Mouse (Mus musculus) hematopoietic stem cell, adult 5-6 weeks (primary cell): ENCODE data around the gene Pter. TPM values are rescaled to one million over a fixed set of nuclear protein-coding genes. Genes with fewer than 3 reads are reported as not detected.

Experiments
- ATAC-seq, 2 experiments: fragments of 125-278 bp in 1 of 2; replicated peaks in 1 of 2; 2 replicates each; pipeline ENCODE4 v1.8.0; 2016 to 2017; ENCODE audit warnings: inconsistent platforms in 2 of 2, mild to moderate bottlenecking in 2 of 2, moderate number of reproducible peaks in 2 of 2, low read depth in 1 of 2, moderate TSS enrichment in 1 of 2; ENCODE audit not compliant: low FRiP score in 2 of 2, poor library complexity in 2 of 2, severe bottlenecking in 2 of 2, insufficient read depth in 1 of 2, low TSS enrichment in 1 of 2
- total RNA-seq: library from RNA; stranded (forward); fragments of 172-1452, 232-1000 nt; gene quantifications from 2 replicates; pipeline ENCODE4 v1.2.3, GENCODE M21; 2017

The Pter gene
- total RNA-seq, 1 experiment from 2014 or later, result 24.6 TPM

DNA sequence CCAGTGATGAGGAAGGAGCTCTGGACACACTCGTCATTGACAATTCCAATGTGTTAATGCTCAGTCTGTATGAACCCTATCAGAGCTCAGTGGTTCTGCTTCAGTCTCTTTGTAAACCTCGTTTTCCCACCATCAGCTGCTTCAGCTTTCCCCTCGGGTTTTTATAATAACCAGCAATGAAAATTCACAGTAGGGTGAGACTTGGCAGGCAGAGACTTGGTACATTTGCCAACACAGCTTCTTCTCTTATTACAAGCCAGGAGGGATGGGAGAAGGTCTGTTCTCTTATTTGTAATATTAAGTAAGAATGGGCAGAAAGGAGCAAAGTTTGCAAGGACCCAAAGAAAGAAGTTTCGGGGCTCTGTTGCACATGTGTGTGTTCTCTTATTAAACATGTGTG is 54.9 kb downstream of the Pter start:
- no peak for ATAC-seq

DNA sequence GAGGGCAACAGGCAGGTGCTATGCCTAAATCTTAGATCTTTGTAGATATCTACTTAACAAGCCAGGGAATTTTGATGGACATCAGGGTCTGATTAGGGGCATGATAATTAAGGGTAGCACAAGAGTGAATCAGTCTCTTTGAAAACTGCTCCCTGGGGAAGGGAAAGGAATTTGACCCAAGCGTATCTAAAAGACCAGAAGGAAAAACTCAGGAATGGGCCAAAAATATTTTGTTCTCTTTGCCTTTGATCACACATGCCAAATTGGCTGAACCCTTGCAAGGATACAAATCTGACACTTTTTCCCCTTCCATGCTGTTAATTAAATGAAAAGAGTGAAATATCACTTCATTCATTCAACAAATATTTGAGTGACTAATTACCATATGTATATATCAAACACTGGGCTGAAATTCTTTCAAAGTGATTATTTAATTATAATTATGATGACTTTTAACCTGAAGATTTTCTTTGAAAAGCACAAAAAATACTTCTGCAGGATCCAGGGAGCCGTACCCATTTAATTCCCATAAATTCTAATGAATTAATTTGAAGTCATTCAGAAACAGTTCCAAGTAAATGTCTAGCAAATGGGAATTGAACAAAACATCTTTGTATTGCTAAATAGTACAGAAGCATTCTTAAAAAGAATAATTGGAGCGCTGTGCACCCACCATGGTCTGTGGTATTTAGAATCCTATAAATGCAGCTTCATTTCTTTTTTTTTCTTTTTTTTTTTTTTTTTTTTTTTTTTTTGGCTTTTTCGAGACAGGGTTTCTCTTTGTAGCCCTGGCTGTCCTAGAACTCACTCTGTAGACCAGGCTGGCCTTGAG is 61.3 kb downstream of the Pter start:
- no peak for ATAC-seq

- ATAC-seq, result no peak
Observed at GRCm38 (mm10) chr2:13000026-13000425, 76.2 kb downstream of the Pter start.

DNA sequence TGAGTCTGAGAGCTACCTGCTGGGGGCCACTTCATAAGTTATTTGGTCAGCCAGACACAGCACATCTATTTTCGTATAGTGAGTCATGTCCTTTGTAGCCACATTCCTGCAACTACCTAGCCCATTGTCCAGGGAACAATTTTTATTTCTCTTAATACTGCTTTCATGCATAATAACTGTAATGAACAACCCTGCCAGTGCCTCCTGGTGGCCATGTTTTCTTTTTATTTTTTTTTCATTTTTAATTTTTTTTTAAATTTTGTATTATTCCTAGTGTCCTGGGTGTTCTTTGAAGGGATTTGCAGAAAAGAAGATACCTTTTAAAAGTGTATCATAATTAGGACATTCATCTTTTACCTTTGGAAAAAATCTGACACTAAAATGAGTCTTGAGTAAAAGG is 84.6 kb downstream of the Pter start:
- ATAC-seq, result no peak

DNA sequence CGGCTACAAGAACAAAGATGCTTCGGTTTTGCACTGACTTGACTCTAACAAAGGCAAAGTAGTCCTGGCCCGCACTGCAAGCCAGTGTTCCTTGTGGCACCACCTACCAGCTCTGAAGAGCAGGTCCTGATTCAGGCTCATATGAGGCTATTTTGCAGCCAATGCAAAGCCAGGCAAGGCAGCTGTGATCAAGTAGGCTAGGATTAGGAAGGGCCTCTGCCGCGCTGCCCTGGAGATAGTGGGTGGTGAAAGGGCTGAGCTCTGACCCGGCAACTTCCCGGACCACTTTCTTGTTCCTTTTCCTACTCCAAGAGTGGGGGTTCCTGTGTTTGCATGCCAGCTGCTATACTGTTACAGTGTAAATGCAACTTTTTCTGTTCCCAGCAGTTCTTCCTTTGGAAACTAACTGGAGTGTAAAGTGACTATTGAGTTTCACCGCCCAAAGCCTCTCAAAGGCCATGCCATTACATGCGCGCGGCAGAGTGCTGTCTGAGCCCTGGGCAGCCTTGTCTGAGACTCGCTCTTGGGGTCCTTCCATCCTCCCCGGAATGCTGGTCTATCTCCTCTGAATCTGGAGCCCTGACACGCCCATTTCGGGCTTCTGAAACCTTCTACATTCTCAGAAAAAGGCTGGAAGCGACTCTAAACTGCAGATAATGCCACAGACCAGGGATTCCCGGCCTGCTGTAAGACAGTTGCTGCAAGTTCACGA is 85.6 kb downstream of the Pter start:
- ATAC-seq, result no peak

- ATAC-seq, result peak; percentile 12 to 26; a peak in 2 of 4 replicates
Observed at GRCm38 (mm10) chr2:13010030-13010459, 86.2 kb downstream of the Pter start.

GRCm38 (mm10) chr2:13010460-13011341 is 86.9 kb downstream of the Pter start:
- peak in 1 of 2 experiments; percentile 25; a peak in 1 of 4 replicates for ATAC-seq

- ATAC-seq, result 0 out of 4 replicates have a peak, but pooled peaks of 1 of the 2 experiments have one; percentile 11
Observed at GRCm38 (mm10) chr2:13011472-13011871, 87.6 kb downstream of the Pter start, which contains the start of gene C1ql3. C1ql3 (minus strand) TSS chr2:13011806.

DNA sequence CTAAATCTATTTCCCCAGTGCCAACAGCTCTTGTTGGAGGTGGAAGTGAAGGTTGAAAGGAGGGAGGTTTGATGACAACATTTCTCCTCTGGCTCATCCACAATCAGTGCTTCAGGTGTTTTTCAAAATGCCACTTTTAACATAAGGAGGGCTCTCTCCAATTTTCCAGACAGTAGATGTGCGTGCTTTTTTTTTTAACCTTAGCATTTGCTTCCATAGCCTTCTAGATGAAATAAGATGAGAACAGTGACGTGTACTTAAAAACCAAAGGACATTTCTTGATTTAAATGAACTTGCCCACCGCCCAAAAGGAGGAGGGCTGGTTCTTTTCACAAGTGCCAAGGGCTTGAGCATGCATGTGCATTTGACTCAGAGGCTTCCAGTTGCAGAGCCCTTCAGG is 88.1 kb downstream of the Pter start:
- no peak for ATAC-seq

GRCm38 (mm10) chr2:13018382-13018781 is 94.5 kb downstream of the Pter start:
- no peak for ATAC-seq

DNA sequence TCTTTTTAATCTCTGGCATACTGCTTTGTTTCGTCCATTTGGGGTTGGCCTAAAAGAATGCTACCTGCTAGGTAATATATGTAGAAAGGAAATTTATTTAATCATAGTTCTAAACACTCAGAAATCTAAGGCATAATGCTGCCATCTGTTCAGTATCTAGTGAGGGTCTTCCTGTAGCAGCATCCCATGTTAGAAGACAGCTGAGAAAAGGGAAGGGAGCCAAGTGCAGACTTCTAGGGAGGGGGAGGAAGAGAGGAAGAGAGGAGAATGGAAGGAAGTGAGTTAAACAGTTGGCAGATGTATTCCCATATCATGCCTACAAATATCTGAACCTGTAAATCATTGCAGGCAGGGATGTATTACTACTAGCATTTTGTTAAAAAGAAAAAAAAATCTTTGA is 95.0 kb downstream of the Pter start:
- no peak for ATAC-seq

- ATAC-seq, result no peak
Observed at GRCm38 (mm10) chr2:13038772-13039171, 114.9 kb downstream of the Pter start.

GRCm38 (mm10) chr2:13039785-13040184 is 115.9 kb downstream of the Pter start:
- ATAC-seq, result no peak

- no peak for ATAC-seq
Observed at GRCm38 (mm10) chr2:13044555-13044954, 120.7 kb downstream of the Pter start.

DNA sequence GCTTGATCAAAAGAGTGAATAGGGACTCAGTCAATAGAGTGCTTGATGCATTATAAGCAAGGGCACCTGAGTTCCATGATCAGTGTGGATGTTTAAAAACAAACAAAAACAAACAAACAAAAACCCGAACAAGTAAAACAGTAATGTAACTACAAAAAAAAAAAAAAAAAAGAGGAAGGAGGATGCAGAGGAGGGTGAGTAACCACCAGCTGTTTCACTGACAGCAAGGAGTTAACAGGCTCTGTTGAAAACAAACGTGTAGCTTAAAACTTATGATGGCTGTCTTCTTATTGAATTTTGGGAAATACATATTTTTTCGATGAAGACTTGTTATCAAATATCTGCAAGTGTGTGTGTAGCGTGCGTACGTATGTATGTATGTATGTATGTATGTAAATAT is 124.8 kb downstream of the Pter start:
- no peak for ATAC-seq
